Comparison of ENCODE assay signal across 10 mouse cellular contexts in the genomic region with DNA sequence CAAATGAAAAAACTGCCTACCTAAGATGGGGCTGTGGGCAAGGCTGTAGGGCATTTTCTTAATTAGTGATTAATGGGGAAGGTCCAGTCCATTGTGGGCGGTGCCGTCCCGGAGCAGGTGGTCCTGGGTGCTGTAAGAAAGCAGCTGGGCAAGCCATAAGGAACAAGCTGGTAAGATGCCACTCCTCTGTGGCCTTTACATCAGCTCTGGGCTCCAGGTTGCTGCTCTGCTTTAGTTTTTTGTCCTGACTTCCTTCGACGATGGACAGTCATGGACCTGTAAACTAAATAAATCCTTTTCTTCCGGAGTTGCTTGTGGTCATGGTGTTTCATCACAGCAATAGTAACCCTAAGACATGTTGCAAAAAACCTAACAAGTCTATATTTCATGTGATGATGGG. TPM values are rescaled to one million over a fixed set of nuclear protein-coding genes. Genes with fewer than 3 reads are reported as not detected.
DNase-seq lines count a peak whose midpoint lies in the region; ATAC-seq lines count a peak whose summit lies in the region.
"Had no signal": no experiment of that assay in that cellular context is flagged by ENCODE, and none has a peak within 500 bp of the region (broad histone marks: within the 10 kb centered on the region; RNA-seq: fewer than 3 reads in every experiment).

No protein-coding gene starts in this region.

- no peak for ATAC-seq in hindbrain, embryonic 14.5 days (ENCODE audit: low FRiP score)
- ATAC-seq in midbrain, embryonic 11.5 days (ENCODE audit: low FRiP score): peak; percentile 19; the same call in 1 of the 2 replicates

- peak overlapping the region; percentile 60 for H3K4me3 ChIP-seq in heart, embryonic 10.5 days
- H3K4me3 ChIP-seq in hindbrain, embryonic 14.5 days (replicated peaks; ENCODE audit: low read length): peak overlapping the region; percentile 6; the same call in 1 of the 2 replicates
- no peak overlapping the region for H3K4me3 ChIP-seq in midbrain, embryonic 11.5 days (ENCODE audit: low read depth, low read length)

- peaks cover 16% of the 10 kb centered on the region for H3K4me1 ChIP-seq in heart, embryonic 10.5 days
- H3K4me1 ChIP-seq in hindbrain, embryonic 14.5 days (replicated peaks; ENCODE audit: control insufficient read depth, insufficient read depth, low read length): peaks cover 36% of the 10 kb centered on the region
- peaks cover 7% of the 10 kb centered on the region; the same call in 1 of the 2 replicates for H3K4me1 ChIP-seq in midbrain, embryonic 11.5 days (ENCODE audit: control insufficient read depth, insufficient read depth, low read length)

- no peak for DNase-seq in heart, embryonic 10.5 days (ENCODE audit: low spot score)
- DNase-seq in heart, adult 9 months (ENCODE audit: low spot score in 2 of 2): no peak
- peak; percentile 63 for DNase-seq in cerebellum, adult 9-10 months
- no peak for DNase-seq in hindbrain, embryonic 14.5 days (ENCODE audit: low spot score)
- DNase-seq in midbrain, embryonic 11.5 days (ENCODE audit: low spot score, missing footprints): no peak
- no peak for DNase-seq in adrenal gland, postnatal 10 days
- no peak for DNase-seq in spleen, postnatal 36 days (ENCODE audit: low spot score in 2 of 2)
- no peak for DNase-seq in lung, adult 18-20 months

- H3K27ac ChIP-seq in heart, embryonic 10.5 days: no peak overlapping the region
- peak overlapping the region; percentile 100 for H3K27ac ChIP-seq in hindbrain, embryonic 14.5 days
- no peak overlapping the region for H3K27ac ChIP-seq in midbrain, embryonic 11.5 days (ENCODE audit: low read depth, low read length)

- H3K27me3 ChIP-seq in heart, embryonic 10.5 days (ENCODE audit: insufficient read depth, poor library complexity, severe bottlenecking): 0 out of 2 replicates have a peak, but pooled peaks cover 5% of the 10 kb centered on the region
- no peaks in the 10 kb centered on the region for H3K27me3 ChIP-seq in hindbrain, embryonic 14.5 days (ENCODE audit: control insufficient read depth, insufficient read depth, low read length)
- no peaks in the 10 kb centered on the region; the same call in 1 of the 2 replicates for H3K27me3 ChIP-seq in midbrain, embryonic 11.5 days (ENCODE audit: control insufficient read depth, insufficient read depth, low read length)

- no peaks in the 10 kb centered on the region for H3K36me3 ChIP-seq in heart, embryonic 10.5 days
- no peaks in the 10 kb centered on the region for H3K36me3 ChIP-seq in hindbrain, embryonic 14.5 days (replicated peaks; ENCODE audit: control insufficient read depth, insufficient read depth)
- no peaks in the 10 kb centered on the region for H3K36me3 ChIP-seq in midbrain, embryonic 11.5 days (ENCODE audit: control insufficient read depth, insufficient read depth, low read length)

- H3K9ac ChIP-seq in hindbrain, embryonic 14.5 days: peak overlapping the region; percentile 53
- H3K9ac ChIP-seq in midbrain, embryonic 11.5 days (ENCODE audit: low read length): no peak overlapping the region

- WGBS in heart, embryonic 10.5 days: 16% methylated on average over 6 of the region's 6 CpGs
- 13% methylated on average over 6 of the region's 6 CpGs for WGBS in hindbrain, embryonic 14.5 days
- 10% methylated on average over 6 of the region's 6 CpGs for WGBS in midbrain, embryonic 11.5 days

- no peaks in the 10 kb centered on the region for H3K9me3 ChIP-seq in heart, embryonic 10.5 days
- no peaks in the 10 kb centered on the region for H3K9me3 ChIP-seq in hindbrain, embryonic 14.5 days (ENCODE audit: control insufficient read depth, low read length)
- H3K9me3 ChIP-seq in midbrain, embryonic 11.5 days (ENCODE audit: control insufficient read depth, low read length): no peaks in the 10 kb centered on the region

- peak overlapping the region; percentile 94 for H3K4me2 ChIP-seq in hindbrain, embryonic 14.5 days (replicated peaks)
- peak overlapping the region; percentile 26 for H3K4me2 ChIP-seq in midbrain, embryonic 11.5 days

RNA-seq across cellular contexts. Expression of gene Ccn6, which starts 7.1 kb away (rescaled TPM):
- polyA plus RNA-seq in heart, embryonic 10.5 days (2016; fragmentation: Nextera tagmentation; extraction: Ambion mirVana): 0.20 and 0.36 TPM in 2 replicates
- polyA plus RNA-seq in hindbrain, embryonic 14.5 days (2014; fragmentation: Nextera tagmentation; extraction: Ambion mirVana): 0.33 and 0.41 TPM in 2 replicates
- polyA plus RNA-seq in midbrain, embryonic 11.5 days (2014; fragmentation: Nextera tagmentation; extraction: Ambion mirVana): 0.20 and 0.29 TPM in 2 replicates
- total RNA-seq in adrenal gland, postnatal 10 days (2021): under 1 TPM; 0.48 TPM
- total RNA-seq: common myeloid progenitor, adult 5-6 weeks; neutrophil, adult 5-6 weeks had no signal

RNA-seq across cellular contexts. Expression of gene Tube1, which starts 36.9 kb away (rescaled TPM):
- 14.4 and 17.2 TPM in 2 replicates for polyA plus RNA-seq in heart, embryonic 10.5 days (2016; fragmentation: Nextera tagmentation; extraction: Ambion mirVana)
- polyA plus RNA-seq in hindbrain, embryonic 14.5 days (2014; fragmentation: Nextera tagmentation; extraction: Ambion mirVana): 8.2 and 8.8 TPM in 2 replicates
- 19.8 and 22.6 TPM in 2 replicates for polyA plus RNA-seq in midbrain, embryonic 11.5 days (2014; fragmentation: Nextera tagmentation; extraction: Ambion mirVana)
- total RNA-seq in adrenal gland, postnatal 10 days (2021): 1 to 10 TPM; 2.3 to 2.4 TPM

RNA-seq across cellular contexts. Expression of gene Fam229b, which starts 37.0 kb away (rescaled TPM):
- polyA plus RNA-seq in heart, embryonic 10.5 days (2016; fragmentation: Nextera tagmentation; extraction: Ambion mirVana): 5.9 and 8.5 TPM in 2 replicates
- 30.5 and 38.9 TPM in 2 replicates for polyA plus RNA-seq in hindbrain, embryonic 14.5 days (2014; fragmentation: Nextera tagmentation; extraction: Ambion mirVana)
- polyA plus RNA-seq in midbrain, embryonic 11.5 days (2014; fragmentation: Nextera tagmentation; extraction: Ambion mirVana): 17.0 and 18.8 TPM in 2 replicates
- 1 to 10 TPM; 4.7 TPM for total RNA-seq in adrenal gland, postnatal 10 days (2021)
